11 mouse cellular contexts compared by ENCODE assay signal in genomic region chr12:3928841-3929240, GRCm38 (mm10). TPM values are rescaled to one million over a fixed set of nuclear protein-coding genes. Genes with fewer than 3 reads are reported as not detected.
A peak's percentile ranks its signal among the peaks of the same experiment; 100 is the strongest.
DNase-seq lines count a peak whose midpoint lies in the region; ATAC-seq and TF ChIP-seq lines count a peak whose summit lies in the region.
"Had no signal": no experiment of that assay in that cellular context is flagged by ENCODE, and none has a peak within 500 bp of the region (broad histone marks: within the 10 kb centered on the region; RNA-seq: fewer than 3 reads in every experiment).

No protein-coding gene starts in this region.

- no peak overlapping the region for H3K4me2 ChIP-seq in lung, postnatal 0 days (replicated peaks; ENCODE audit: low read depth, low read length)
- H3K4me2 ChIP-seq: embryonic facial prominence, embryonic 13.5 days; liver, embryonic 13.5 days had no signal

- no peaks in the 10 kb centered on the region for H3K9me3 ChIP-seq in lung, postnatal 0 days (ENCODE audit: low read length)
- H3K9me3 ChIP-seq: embryonic facial prominence, embryonic 13.5 days; liver, embryonic 13.5 days had no signal

- TF ChIP-seq EP300 in lung, postnatal 0 days (IDR thresholded peaks at IDR 0.05) = no peak

- peak; percentile 13 to 47 for DNase-seq in gastrocnemius, adult 8-10 months (ENCODE audit: low spot score in 2 of 2)
- DNase-seq in gastrocnemius, postnatal 4 days (ENCODE audit: low spot score in 2 of 2) = no peak
- no peak for DNase-seq in lung, postnatal 0 days (ENCODE audit: low spot score)
- no peak for DNase-seq in lung, adult 18-20 months
- DNase-seq in fibroblast of lung, adult 2 months (ENCODE audit: low read depth) = peak; percentile 43
- peak; percentile 59 for DNase-seq in skeletal muscle tissue, adult 2 months (ENCODE audit: low read depth, low spot score)
- DNase-seq in urinary bladder, adult 2 months (ENCODE audit: low spot score) = no peak
- DNase-seq in ovary, postnatal 10 days (ENCODE audit: low spot score) = no peak
- DNase-seq: kidney, adult 18-20 months; liver, embryonic 13.5 days had no signal

- peak; percentile 52 for TF ChIP-seq CTCF in lung, postnatal 0 days (IDR thresholded peaks at IDR 0.05)

- no peak for ATAC-seq in lung, postnatal 0 days

- WGBS in lung, postnatal 0 days = 54% methylated on average over 3 of the region's 3 CpGs

- no peaks in the 10 kb centered on the region for H3K4me1 ChIP-seq in lung, postnatal 0 days (ENCODE audit: insufficient read depth, low read depth, low read length)
- H3K4me1 ChIP-seq: embryonic facial prominence, embryonic 13.5 days; liver, embryonic 13.5 days had no signal

- H3K4me3 ChIP-seq in lung, postnatal 0 days (ENCODE audit: low read depth, low read length) = no peak overlapping the region
- H3K4me3 ChIP-seq: embryonic facial prominence, embryonic 13.5 days; liver, embryonic 13.5 days had no signal

- H3K27ac ChIP-seq in lung, postnatal 0 days (ENCODE audit: low read length) = no peak overlapping the region
- H3K27ac ChIP-seq: embryonic facial prominence, embryonic 13.5 days; liver, embryonic 13.5 days had no signal

- no peak overlapping the region for H3K9ac ChIP-seq in lung, postnatal 0 days (replicated peaks; ENCODE audit: low read depth)
- H3K9ac ChIP-seq: embryonic facial prominence, embryonic 13.5 days; liver, embryonic 13.5 days had no signal

- H3K27me3 ChIP-seq in lung, postnatal 0 days (replicated peaks; ENCODE audit: insufficient read depth, low read length) = no peaks in the 10 kb centered on the region
- H3K27me3 ChIP-seq: embryonic facial prominence, embryonic 13.5 days; liver, embryonic 13.5 days had no signal

- no peaks in the 10 kb centered on the region for H3K36me3 ChIP-seq in lung, postnatal 0 days (ENCODE audit: insufficient read depth, low read length)
- H3K36me3 ChIP-seq: embryonic facial prominence, embryonic 13.5 days; liver, embryonic 13.5 days had no signal

RNA-seq across cellular contexts. Expression of gene Pomc, which starts 25.9 kb away (rescaled TPM):
- total RNA-seq in gastrocnemius, adult 8-10 months (2022) = under 1 TPM in 1 of 4 experiments, not detected in 3; 0.24 TPM
- under 1 TPM; 0.65 to 0.76 TPM for total RNA-seq in gastrocnemius, postnatal 4 days (2021)
- 1.1 TPM in 2 replicates for polyA plus RNA-seq in lung, postnatal 0 days (2015; fragmentation: Nextera tagmentation; extraction: Ambion mirVana)
- 0.41 and 0.69 TPM in 2 replicates for polyA plus RNA-seq in urinary bladder, adult 2 months (2012; rRNA removed)

Comparison
In these comparisons a context has a peak if more than half of its experiments do, and no peak if none do; other contexts are left out.
1. DNase-seq: peak in gastrocnemius, adult 8-10 months (2 of 2), fibroblast of lung, adult 2 months (single experiment) and skeletal muscle tissue, adult 2 months (single experiment); none in gastrocnemius, postnatal 4 days (0 of 2), lung, postnatal 0 days (single experiment), lung, adult 18-20 months (0 of 2), urinary bladder, adult 2 months (single experiment) and ovary, postnatal 10 days (single experiment).